Mouse (Mus musculus): ENCODE data around the gene Sardh. TPM values are rescaled to one million over a fixed set of nuclear protein-coding genes. Genes with fewer than 3 reads are reported as not detected.

Gene Sardh
- total RNA-seq, 2 experiments from 2014 or later: 8.9 to 9.8 TPM

- DNase-seq (ENCODE audit: low spot score in 2 of 2): no peak
Observed at GRCm38 (mm10) chr2:27228809-27229480, 19.2 kb downstream of the Sardh start.

- no peak for DNase-seq (ENCODE audit: low spot score in 2 of 2)
Observed at GRCm38 (mm10) chr2:27226572-27226971, 21.6 kb downstream of the Sardh start.

- DNase-seq (ENCODE audit: low spot score in 2 of 2): no peak
Observed at GRCm38 (mm10) chr2:27223012-27223421, 25.1 kb downstream of the Sardh start.

GRCm38 (mm10) chr2:27218569-27218968, 29.6 kb downstream of the Sardh start:
- no peak for DNase-seq (ENCODE audit: low spot score in 2 of 2)

- no peak for DNase-seq (ENCODE audit: low spot score in 2 of 2)
Observed at GRCm38 (mm10) chr2:27218121-27218544, 30.0 kb downstream of the Sardh start.

- DNase-seq (ENCODE audit: low spot score in 2 of 2): no peak
Observed at GRCm38 (mm10) chr2:27215537-27215936, 32.6 kb downstream of the Sardh start.

- DNase-seq (ENCODE audit: low spot score in 2 of 2): no peak
Observed at GRCm38 (mm10) chr2:27211966-27212893, 35.9 kb downstream of the Sardh start.

- DNase-seq (ENCODE audit: low spot score in 2 of 2): no peak
Observed at GRCm38 (mm10) chr2:27210676-27211210, 37.4 kb downstream of the Sardh start.

- peak in 1 of 2 experiments; percentile 54 for DNase-seq (ENCODE audit: low spot score in 2 of 2)
Observed at GRCm38 (mm10) chr2:27210255-27210654, 37.9 kb downstream of the Sardh start.

GRCm38 (mm10) chr2:27209816-27210215, 38.3 kb downstream of the Sardh start:
- no peak for DNase-seq (ENCODE audit: low spot score in 2 of 2)

GRCm38 (mm10) chr2:27209370-27209769, 38.8 kb downstream of the Sardh start:
- DNase-seq (ENCODE audit: low spot score in 2 of 2): no peak

- DNase-seq (ENCODE audit: low spot score in 2 of 2): peak in 1 of 2 experiments; percentile 35
Observed at GRCm38 (mm10) chr2:27207126-27207525, 41.0 kb downstream of the Sardh start.

- DNase-seq (ENCODE audit: low spot score in 2 of 2): peak; percentile 61 to 84
Observed at GRCm38 (mm10) chr2:27206128-27206797, 41.9 kb downstream of the Sardh start.

- DNase-seq (ENCODE audit: low spot score in 2 of 2): no peak
Observed at GRCm38 (mm10) chr2:27205666-27206065, 42.5 kb downstream of the Sardh start.

- DNase-seq (ENCODE audit: low spot score in 2 of 2): no peak
Observed at GRCm38 (mm10) chr2:27200586-27200985, 47.6 kb downstream of the Sardh start.

- DNase-seq (ENCODE audit: low spot score in 2 of 2): no peak
Observed at GRCm38 (mm10) chr2:27198551-27199246, 49.4 kb downstream of the Sardh start.

- DNase-seq (ENCODE audit: low spot score in 2 of 2): no peak
Observed at GRCm38 (mm10) chr2:27189994-27190393, 58.1 kb downstream of the Sardh start.

GRCm38 (mm10) chr2:27187531-27187930, 60.6 kb downstream of the Sardh start:
- no peak for DNase-seq (ENCODE audit: low spot score in 2 of 2)

- no peak for DNase-seq (ENCODE audit: low spot score in 2 of 2)
Observed at GRCm38 (mm10) chr2:27183734-27184133, 64.4 kb downstream of the Sardh start.

- no peak for DNase-seq (ENCODE audit: low spot score in 2 of 2)
Observed at GRCm38 (mm10) chr2:27181907-27182306, 66.2 kb downstream of the Sardh start.

- no peak for DNase-seq (ENCODE audit: low spot score in 2 of 2)
Observed at GRCm38 (mm10) chr2:27179101-27179500, 69.0 kb downstream of the Sardh start.
